Mouse (Mus musculus) liver, embryonic 16.5 days (tissue): ENCODE data around the gene Rpl39l. TPM values are rescaled to one million over a fixed set of nuclear protein-coding genes. Genes with fewer than 3 reads are reported as not detected.
A peak's percentile ranks its signal among the peaks of the same experiment; 100 is the strongest.
"Not testable (repeated sequence)": the region's sequence is repeated elsewhere in the genome, so short reads cannot be mapped to it uniquely, and the experiment has no call there.

ENCODE experiments used
- ATAC-seq: fragments of 200-750 bp; cut with Nextera tagmentation; 2 replicates; pipeline ENCODE4 v1.8.0; 2017; ENCODE audit warnings: low read depth, mild to moderate bottlenecking, moderate number of reproducible peaks, moderate library complexity
- H3K27ac ChIP-seq: fragments of 300-500 bp; sonication (generic); 2 replicates; pipeline ENCODE4 v1.5.1; 2014; ENCODE audit warnings: mild to moderate bottlenecking, low read length
- H3K27me3 ChIP-seq: fragments of 300-500 bp; sonication (generic); 2 replicates; pipeline ENCODE4 v1.6.1; 2014; ENCODE audit warnings: low read depth, low read length, mixed read lengths; ENCODE audit not compliant: control insufficient read depth, insufficient read depth
- H3K36me3 ChIP-seq: fragments of 300-500 bp; sonication (generic); 2 replicates; pipeline ENCODE4 v1.6.1; 2014; ENCODE audit warnings: mild to moderate bottlenecking; ENCODE audit not compliant: control insufficient read depth, insufficient read depth
- H3K4me1 ChIP-seq: fragments of 300-500 bp; sonication (generic); 2 replicates; pipeline ENCODE4 v1.6.1; 2014; ENCODE audit warnings: low read depth, low read length, mixed read lengths; ENCODE audit not compliant: control insufficient read depth
- H3K4me2 ChIP-seq: fragments of 300-500 bp; sonication (generic); 2 replicates; pipeline ENCODE4 v1.6.1; 2014; ENCODE audit warnings: low read depth, low read length, mixed read lengths
- H3K4me3 ChIP-seq: fragments of 300-500 bp; sonication (generic); 2 replicates; pipeline ENCODE4 v1.5.1; 2014; ENCODE audit warnings: low read depth, mild to moderate bottlenecking, low read length
- H3K9ac ChIP-seq: fragments of 300-500 bp; sonication (generic); 2 replicates; pipeline ENCODE4 v1.6.1; 2014; ENCODE audit warnings: low read depth, low read length
- H3K9me3 ChIP-seq: fragments of 300-500 bp; sonication (generic); replicated peaks from 2 replicates; pipeline ENCODE4 v1.6.1; 2016; ENCODE audit warnings: low read length; ENCODE audit not compliant: control insufficient read depth
- WGBS: fragments of 180-500 bp; shearing (Covaris S2); extraction: QIAGEN DNeasy Blood & Tissue Kit; methylation state at CpG from one replicate; pipeline ENCODE4 v1.1.7; 2014; ENCODE audit not compliant: insufficient replicate concordance; 5-methylcytosine and 5-hydroxymethylcytosine counted together
- polyA plus RNA-seq: library from polyadenylated mRNA; unstranded; fragments of >200 nt; fragmentation: Nextera tagmentation; extraction: Ambion mirVana; gene quantifications from 2 replicates; pipeline ENCODE4 v1.2.1, GENCODE M21; 2015

Gene Rpl39l
- polyA plus RNA-seq, 1 experiment from 2014 or later = 0.11 TPM

DNA sequence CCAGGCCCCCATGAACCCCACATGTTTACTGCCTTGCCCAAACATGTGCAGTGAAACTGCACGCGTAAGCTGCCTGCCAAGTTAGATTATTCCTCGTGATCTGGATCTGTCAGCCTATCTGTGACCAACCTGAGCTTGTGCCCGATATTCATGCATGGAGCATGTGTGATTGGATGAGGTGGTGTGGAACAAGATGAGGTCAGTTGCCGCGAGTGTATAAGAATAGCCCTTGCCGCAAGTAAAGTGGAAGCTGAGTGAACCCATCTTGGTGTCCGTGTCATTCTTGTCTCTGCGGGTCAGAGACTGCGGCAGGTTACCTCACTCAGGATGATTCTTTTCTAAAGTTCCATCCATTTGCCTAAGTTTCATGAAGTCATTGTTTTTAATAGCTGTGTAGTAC lies 17.4 kb downstream of the Rpl39l start:
- 85% methylated on average over 10 of the region's 10 CpGs for WGBS
- not testable (repeated sequence) for ATAC-seq

GRCm38 (mm10) chr16:10192679-10193506 lies 22.9 kb downstream of the Rpl39l start, which contains the start of gene Atf7ip2:
Gene Atf7ip2, plus strand, starts transcription at chr16:10192712.
- WGBS = under 1% methylated on average over 63 of the region's 63 CpGs
- Histone ChIP-seq H3K4me3 (peak within 1 kb of the TSS; percentile 57), H3K4me1 (no peaks in the 10 kb centered on the region; the same call in 1 of the 2 replicates), H3K36me3 (no peaks in the 10 kb centered on the region), H3K27ac (no peak within 1 kb of the TSS), H3K9me3 (no peaks in the 10 kb centered on the region; the same call in 1 of the 2 replicates), H3K4me2 (peak within 1 kb of the TSS; percentile 71), H3K27me3 (peaks cover 8% of the 10 kb centered on the region), H3K9ac (no peak within 1 kb of the TSS)
- ATAC-seq = peak; percentile 92

More for the DNA sequence above, 17.4 kb downstream of the Rpl39l start:
- not testable (repeated sequence) for H3K27me3 ChIP-seq, H3K4me2 ChIP-seq, H3K4me3 ChIP-seq, H3K36me3 ChIP-seq, H3K9ac ChIP-seq, H3K9me3 ChIP-seq, H3K4me1 ChIP-seq, H3K27ac ChIP-seq

- 51% methylated on average over 1 of the region's 1 CpGs for WGBS
- no peaks in the 10 kb centered on the region for H3K27me3 ChIP-seq
- H3K36me3 ChIP-seq = no peaks in the 10 kb centered on the region
- no peaks in the 10 kb centered on the region for H3K4me1 ChIP-seq
- H3K9me3 ChIP-seq = no peaks in the 10 kb centered on the region
- no peak overlapping the region for H3K27ac ChIP-seq
- H3K4me3 ChIP-seq = no peak overlapping the region
- H3K9ac ChIP-seq = no peak overlapping the region
- H3K4me2 ChIP-seq = no peak overlapping the region
- no peak for ATAC-seq
Observed at GRCm38 (mm10) chr16:10208777-10209176, 38.8 kb downstream of the Rpl39l start.

DNA sequence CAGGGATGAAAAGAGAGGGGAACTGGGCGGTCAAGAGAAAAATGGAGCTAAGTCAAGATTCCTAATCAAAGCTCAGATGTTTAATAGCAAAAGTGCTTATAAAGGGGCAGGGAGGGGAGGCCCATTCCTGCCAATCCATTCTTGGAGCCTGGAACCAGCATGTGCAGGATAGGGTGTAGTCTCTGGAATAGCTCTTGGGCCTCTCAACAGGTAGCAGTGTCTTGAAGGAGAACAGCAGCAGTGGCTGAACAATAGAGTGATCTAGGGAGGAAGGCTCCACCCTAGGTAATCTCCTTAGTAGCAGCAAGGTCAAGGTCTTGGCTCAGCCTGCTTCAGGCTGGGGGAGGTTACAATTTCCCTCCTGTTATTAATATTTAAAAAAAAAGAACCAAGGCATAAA lies 46.3 kb downstream of the Rpl39l start:
- 75% methylated on average over 1 of the region's 1 CpGs for WGBS
- not testable (repeated sequence) for H3K27ac ChIP-seq, H3K36me3 ChIP-seq, H3K9me3 ChIP-seq, H3K27me3 ChIP-seq, ATAC-seq, H3K9ac ChIP-seq, H3K4me3 ChIP-seq, H3K4me2 ChIP-seq, H3K4me1 ChIP-seq

DNA sequence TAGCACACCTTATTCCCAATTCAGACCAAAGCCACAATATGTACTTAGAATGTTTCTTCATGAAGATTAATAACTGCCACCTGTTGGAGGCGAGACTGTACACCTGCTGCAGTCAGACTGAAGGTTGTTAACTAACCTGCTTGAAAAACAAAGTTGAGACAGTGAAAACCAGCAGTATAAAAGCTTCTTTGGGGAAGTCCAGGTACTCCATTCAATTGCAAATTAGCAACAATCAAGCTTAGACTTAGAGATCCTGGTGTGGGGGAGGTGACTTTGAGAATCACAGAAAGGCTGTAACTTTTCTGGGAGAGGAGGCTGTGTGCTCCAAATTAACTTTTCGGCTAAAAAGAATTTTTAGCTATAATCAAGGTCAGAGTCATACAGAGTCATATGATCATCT lies 47.0 kb downstream of the Rpl39l start:
- not testable (repeated sequence) for H3K4me1 ChIP-seq, H3K9ac ChIP-seq, H3K36me3 ChIP-seq, H3K27me3 ChIP-seq, H3K4me2 ChIP-seq, H3K4me3 ChIP-seq, ATAC-seq, H3K27ac ChIP-seq, H3K9me3 ChIP-seq
- WGBS = 46% methylated on average over 2 of the region's 2 CpGs

Other genes starting within 250 kb of the Rpl39l start
- gene Grin2a, start 174.7 kb upstream of the Rpl39l start, polyA plus RNA-seq = not detected in 2 replicates
- gene Atf7ip2, start 22.5 kb downstream of the Rpl39l start, polyA plus RNA-seq = 0.09 and 0.21 TPM in 2 replicates
- 5.8 and 6.7 TPM in 2 replicates for gene Emp2, start 143.7 kb downstream of the Rpl39l start, polyA plus RNA-seq
- 0.11 and 0.17 TPM in 2 replicates for gene Tekt5, start 225.3 kb downstream of the Rpl39l start, polyA plus RNA-seq
- gene Nubp1, start 241.7 kb downstream of the Rpl39l start, polyA plus RNA-seq = 23.9 and 26.4 TPM in 2 replicates